Comparison of ENCODE assay signal across 9 mouse cellular contexts in the genomic region with DNA sequence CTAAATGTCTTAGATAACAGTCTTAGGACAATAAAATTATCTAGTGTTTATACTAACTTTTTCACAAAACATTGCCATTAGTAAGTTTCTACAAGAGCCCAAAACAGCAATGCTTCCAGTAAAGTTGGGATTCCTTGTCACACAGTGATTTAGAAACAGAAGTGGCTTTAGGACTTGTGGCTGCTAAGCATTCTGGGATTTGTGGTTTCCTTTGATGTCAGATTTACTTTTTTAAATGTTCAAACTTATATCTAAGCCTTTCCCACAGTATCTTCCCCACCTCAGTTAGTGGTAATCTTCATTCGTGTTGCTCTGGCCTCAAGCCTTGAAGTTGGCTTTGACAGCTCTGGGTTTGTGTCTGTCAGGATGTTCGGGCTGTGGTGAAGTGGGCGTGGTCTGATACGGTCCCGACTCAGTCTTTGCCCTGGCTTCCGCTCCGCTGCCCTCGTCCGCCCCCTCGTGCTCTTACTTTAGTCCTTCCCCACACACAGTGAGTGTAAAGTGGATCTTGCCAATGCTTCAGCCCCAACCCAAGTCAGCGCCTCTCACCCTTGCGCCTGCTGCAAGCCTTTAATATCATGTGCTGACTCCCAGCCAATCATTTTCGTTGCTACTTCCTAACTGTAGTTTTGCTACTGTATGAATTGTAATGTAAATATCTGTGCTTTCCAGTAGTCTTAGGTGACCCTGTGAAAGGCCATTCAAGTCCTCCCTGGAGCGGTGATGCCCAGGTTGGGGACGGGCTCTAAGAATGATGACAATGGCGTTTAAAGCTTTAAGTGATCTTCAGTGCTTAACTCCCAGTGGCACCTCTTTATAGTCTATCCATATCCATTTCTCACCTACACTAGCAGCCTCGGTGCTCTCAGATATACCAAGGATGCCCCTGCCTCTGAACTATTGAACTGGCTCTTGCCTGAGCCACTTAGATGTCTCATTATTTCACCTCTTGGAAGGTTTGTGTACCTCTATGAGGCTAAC. TPM values are rescaled to one million over a fixed set of nuclear protein-coding genes. Genes with fewer than 3 reads are reported as not detected.
A peak's percentile ranks its signal among the peaks of the same experiment; 100 is the strongest.
DNase-seq lines count a peak whose midpoint lies in the region; ATAC-seq lines count a peak whose summit lies in the region.
"Had no signal": no experiment of that assay in that cellular context is flagged by ENCODE, and none has a peak within 500 bp of the region (broad histone marks: within the 10 kb centered on the region; RNA-seq: fewer than 3 reads in every experiment).

No protein-coding gene starts in this region.

- no peaks in the 10 kb centered on the region for H3K36me3 ChIP-seq in hindbrain, embryonic 16.5 days (ENCODE audit: control insufficient read depth, insufficient read depth, low read length)
- H3K36me3 ChIP-seq in limb, embryonic 11.5 days (ENCODE audit: control insufficient read depth, insufficient read depth, low read length), result no peaks in the 10 kb centered on the region
- H3K36me3 ChIP-seq in midbrain, embryonic 10.5 days, result peaks cover 2% of the 10 kb centered on the region; the same call in 1 of the 2 replicates

- 17% methylated on average over 17 of the region's 17 CpGs for WGBS in hindbrain, embryonic 16.5 days
- WGBS in limb, embryonic 11.5 days, result 21% methylated on average over 17 of the region's 17 CpGs
- 18% methylated on average over 17 of the region's 17 CpGs for WGBS in midbrain, embryonic 10.5 days

- H3K4me2 ChIP-seq in hindbrain, embryonic 16.5 days (ENCODE audit: low read length), result peak overlapping the region; percentile 71
- H3K4me2 ChIP-seq in limb, embryonic 11.5 days (ENCODE audit: low read depth, severe bottlenecking), result peak overlapping the region; percentile 60

- no peaks in the 10 kb centered on the region; the same call in 1 of the 2 replicates for H3K4me1 ChIP-seq in hindbrain, embryonic 16.5 days (ENCODE audit: control insufficient read depth, insufficient read depth, low read depth, low read length)
- no peaks in the 10 kb centered on the region for H3K4me1 ChIP-seq in limb, embryonic 11.5 days (ENCODE audit: control insufficient read depth, insufficient read depth, low read length)
- peaks cover 7% of the 10 kb centered on the region for H3K4me1 ChIP-seq in midbrain, embryonic 10.5 days

- 0 out of 2 replicates have a peak overlapping the region, but pooled peaks have one; percentile 7 for H3K27ac ChIP-seq in hindbrain, embryonic 16.5 days (ENCODE audit: low read depth, low read length)
- no peak overlapping the region for H3K27ac ChIP-seq in limb, embryonic 11.5 days (replicated peaks; ENCODE audit: low read depth, low read length)
- H3K27ac ChIP-seq in midbrain, embryonic 10.5 days (replicated peaks), result no peak overlapping the region

- H3K9me3 ChIP-seq in hindbrain, embryonic 16.5 days (ENCODE audit: control insufficient read depth, low read length), result no peaks in the 10 kb centered on the region
- H3K9me3 ChIP-seq in limb, embryonic 11.5 days (ENCODE audit: control insufficient read depth, low read length), result no peaks in the 10 kb centered on the region
- no peaks in the 10 kb centered on the region for H3K9me3 ChIP-seq in midbrain, embryonic 10.5 days (replicated peaks)

- DNase-seq in cerebellum, adult 8-10 months, result no peak
- DNase-seq in cerebellum, postnatal 14 days, result peak; percentile 22 to 26
- DNase-seq in gastrocnemius, adult 8-10 months (ENCODE audit: low spot score in 2 of 2), result peak; percentile 8 to 22
- peak; percentile 70 for DNase-seq in limb, embryonic 11.5 days (ENCODE audit: low spot score)
- peak; percentile 62 for DNase-seq in midbrain, embryonic 10.5 days (ENCODE audit: low spot score)
- peak; percentile 57 for DNase-seq in spleen, adult 12 weeks (ENCODE audit: low spot score)

- 0 out of 2 replicates have a peak, but pooled peaks have one; percentile 36 for ATAC-seq in cerebellum, adult (ENCODE audit: insufficient number of reproducible peaks, low FRiP score, low TSS enrichment)
- peak; percentile 91 for ATAC-seq in hindbrain, embryonic 16.5 days
- ATAC-seq in limb, embryonic 11.5 days (ENCODE audit: insufficient number of reproducible peaks, low FRiP score, low TSS enrichment, low read depth), result peak; percentile 76

- H3K9ac ChIP-seq in hindbrain, embryonic 16.5 days (ENCODE audit: low read depth, low read length), result peak overlapping the region; percentile 68
- H3K9ac ChIP-seq in limb, embryonic 11.5 days (ENCODE audit: low read length), result no peak overlapping the region; the same call in 1 of the 2 replicates

- peak overlapping the region; percentile 57 for H3K4me3 ChIP-seq in hindbrain, embryonic 16.5 days (ENCODE audit: low read length)
- peak overlapping the region; percentile 39 for H3K4me3 ChIP-seq in limb, embryonic 11.5 days (ENCODE audit: low read depth, low read length)
- H3K4me3 ChIP-seq in midbrain, embryonic 10.5 days, result peak overlapping the region; percentile 52

- H3K27me3 ChIP-seq in hindbrain, embryonic 16.5 days (replicated peaks; ENCODE audit: control insufficient read depth, insufficient read depth, low read length), result no peaks in the 10 kb centered on the region
- H3K27me3 ChIP-seq in limb, embryonic 11.5 days (ENCODE audit: control insufficient read depth, insufficient read depth, low read length), result no peaks in the 10 kb centered on the region
- no peaks in the 10 kb centered on the region for H3K27me3 ChIP-seq in midbrain, embryonic 10.5 days (ENCODE audit: low read depth, poor library complexity, severe bottlenecking)

RNA-seq across cellular contexts. Expression of gene Gm10190, which starts 18.4 kb away (rescaled TPM):
- total RNA-seq in gastrocnemius, adult 8-10 months (2022), result not detected
- polyA plus RNA-seq in hindbrain, embryonic 16.5 days (2015; fragmentation: Nextera tagmentation; extraction: Ambion mirVana), result 1.3 and 2.5 TPM in 2 replicates
- 0.79 and 1.2 TPM in 2 replicates for polyA plus RNA-seq in limb, embryonic 11.5 days (2014; fragmentation: Nextera tagmentation; extraction: Ambion mirVana)
- 0.73 and 1.4 TPM in 2 replicates for polyA plus RNA-seq in midbrain, embryonic 10.5 days (2016; fragmentation: Nextera tagmentation; extraction: Ambion mirVana)
- polyA plus RNA-seq: C2C12 had no signal

Comparison
In these comparisons a context has a peak if more than half of its experiments do, and no peak if none do; other contexts are left out.
1. ATAC-seq: peak in every context shown above with its lines; median percentile 91 in hindbrain, embryonic 16.5 days; 76 in limb, embryonic 11.5 days; 36 in cerebellum, adult.